Mouse (Mus musculus): Measurements from ENCODE around the gene Acsm5.
"Not testable (repeated sequence)": the region's sequence is repeated elsewhere in the genome, so short reads cannot be mapped to it uniquely, and the experiment has no call there.

The Acsm5 gene

DNA sequence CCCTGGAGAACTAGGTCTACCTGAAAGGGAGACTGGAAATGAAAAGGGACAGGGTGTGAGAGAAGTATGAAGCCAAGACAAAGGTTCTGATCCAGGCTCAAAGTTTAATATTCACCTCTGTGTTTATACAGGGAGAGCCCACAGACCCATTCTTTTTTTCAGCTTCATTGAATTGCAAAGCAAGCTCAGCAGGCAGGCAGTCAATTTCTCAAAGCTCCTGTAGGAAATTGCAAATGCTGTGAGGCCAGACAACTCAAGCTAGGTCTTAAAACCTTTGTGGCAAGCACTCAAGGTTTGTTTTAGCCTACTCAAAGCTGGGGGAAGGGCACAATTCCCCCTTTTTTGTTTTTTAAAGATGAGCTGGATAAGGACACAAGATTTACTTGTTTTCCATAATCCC lies 26.3 kb downstream of the Acsm5 start:
- DNase-seq (ENCODE audit: low read depth, low spot score): no peak

GRCm38 (mm10) chr7:119550471-119551222 lies 31.4 kb downstream of the Acsm5 start:
- DNase-seq (ENCODE audit: low read depth, low spot score): no peak

DNA sequence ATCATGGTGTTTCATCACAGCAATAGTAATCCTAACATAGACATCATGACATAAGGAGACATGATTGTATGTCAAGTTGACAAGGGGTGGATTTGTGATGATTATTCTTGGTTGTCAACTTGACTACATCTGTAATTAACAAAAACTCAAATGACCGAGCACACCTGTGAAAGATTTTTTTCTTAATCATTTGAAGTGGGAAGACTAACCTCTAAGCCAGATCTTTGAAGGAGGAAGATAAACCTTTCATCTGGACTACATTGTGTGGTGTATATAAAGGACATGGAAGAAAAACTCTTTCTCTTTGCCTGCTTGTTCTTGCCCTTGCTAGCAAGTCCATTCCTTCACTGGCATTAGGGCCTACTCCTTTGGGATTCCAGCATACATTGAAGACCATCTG lies 34.8 kb downstream of the Acsm5 start, which contains the start of gene Acsm2:
Gene Acsm2 (plus strand): TSS at position 301 of the 400 bp plus-strand sequence.
- DNase-seq (ENCODE audit: low read depth, low spot score): no peak

GRCm38 (mm10) chr7:119559789-119560451 lies 40.7 kb downstream of the Acsm5 start:
- DNase-seq (ENCODE audit: low read depth, low spot score): no peak

DNA sequence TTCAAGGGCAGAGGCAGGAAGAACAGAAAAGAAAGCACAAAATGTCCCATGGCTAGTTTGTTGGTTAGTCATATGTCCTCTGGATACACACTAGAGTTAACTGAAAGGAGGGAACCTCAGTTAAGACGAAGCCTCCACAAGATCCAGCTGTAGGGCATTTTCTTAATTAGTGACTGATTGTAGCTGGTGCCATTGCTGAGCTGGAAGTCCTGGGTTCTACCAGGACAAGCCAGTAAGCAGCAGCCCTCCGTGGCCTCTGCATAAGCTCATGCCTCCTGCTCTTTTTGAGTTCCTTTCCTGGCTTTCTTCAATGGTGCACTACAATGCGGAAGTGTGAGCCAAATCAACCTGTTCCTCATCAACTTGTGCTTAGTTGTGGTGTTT lies 41.2 kb downstream of the Acsm5 start:
- DNase-seq (ENCODE audit: low read depth, low spot score): no peak

DNA sequence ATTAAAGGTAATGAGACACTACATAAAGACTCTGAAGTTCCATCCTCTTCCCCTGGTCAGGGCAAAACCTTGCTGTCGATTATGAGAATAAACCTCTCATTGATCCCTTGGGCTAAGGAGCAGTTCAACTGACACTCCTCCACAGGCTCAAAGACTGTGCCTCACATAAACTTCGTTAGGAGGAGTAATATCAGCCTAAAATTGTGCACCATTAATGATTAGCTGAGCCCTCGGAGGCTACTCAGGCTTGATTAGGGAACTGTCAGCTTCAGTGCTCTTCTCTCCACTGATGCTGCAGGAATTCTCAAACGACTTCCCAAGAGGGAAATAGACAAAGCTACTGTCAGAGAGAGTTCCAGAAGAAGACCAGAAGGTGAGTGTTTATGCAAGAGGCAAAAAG lies 42.2 kb downstream of the Acsm5 start:
- no peak for DNase-seq (ENCODE audit: low read depth, low spot score)

DNA sequence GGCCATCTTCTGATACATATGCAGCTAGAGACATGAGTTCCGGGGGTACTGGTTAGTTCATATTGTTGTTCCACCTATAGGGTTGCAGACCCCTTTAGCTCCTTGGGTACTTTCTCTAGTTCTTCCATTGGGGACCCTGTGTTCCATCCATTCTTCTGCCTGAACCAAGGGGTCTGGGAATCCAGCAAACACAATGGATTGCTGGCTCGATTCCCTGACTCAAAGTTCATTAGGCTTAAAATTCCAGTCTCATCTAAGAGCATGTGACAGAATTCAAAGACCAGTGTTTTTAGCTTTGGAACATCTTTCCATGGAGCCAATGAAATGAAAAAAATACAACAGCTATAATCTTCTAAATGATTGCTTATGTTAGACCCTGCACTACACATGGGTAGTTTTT lies 43.2 kb downstream of the Acsm5 start:
- not testable (repeated sequence) for DNase-seq (ENCODE audit: low read depth, low spot score)

DNA sequence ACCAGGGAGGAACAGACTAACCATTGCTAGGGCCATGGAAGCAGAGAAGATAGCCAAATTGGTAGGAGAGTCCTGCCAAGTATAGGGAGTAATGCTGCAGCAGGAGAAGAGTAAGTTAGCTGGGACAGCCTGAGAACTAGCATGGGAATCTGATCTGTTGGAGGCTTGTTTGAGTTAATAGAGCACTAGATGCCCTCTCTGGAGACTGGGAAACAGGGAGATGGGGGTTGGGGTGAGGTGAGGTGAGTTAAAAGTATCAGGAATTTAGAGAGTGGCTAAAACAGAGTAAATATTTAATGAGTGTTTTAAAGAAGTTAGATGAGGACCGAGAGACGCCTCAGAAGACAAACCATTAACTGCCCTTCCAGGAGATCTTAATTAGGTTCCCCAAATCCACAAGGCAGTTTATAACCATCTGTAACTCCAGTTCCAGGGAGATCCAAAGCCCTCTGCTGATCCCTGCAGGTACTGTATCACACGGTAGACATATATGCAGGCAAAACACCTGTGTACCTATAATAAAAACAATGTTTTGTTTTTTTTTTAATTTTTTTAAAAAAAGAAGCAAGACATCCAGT lies 75.4 kb downstream of the Acsm5 start:
- DNase-seq (ENCODE audit: low read depth, low spot score): no peak
